Mouse (Mus musculus) gonadal fat pad, adult 2 months (tissue): Measurements from ENCODE around the gene Magi1. TPM values are rescaled to one million over a fixed set of nuclear protein-coding genes. Genes with fewer than 3 reads are reported as not detected.

Experiments used
- DNase-seq: peaks from one replicate; pipeline ENCODE4 v3.0.0-alpha.2; 2012; ENCODE audit warnings: low read depth
- polyA plus RNA-seq: library from polyadenylated mRNA; depleted of rRNA; stranded (reverse); fragments of >200 nt; gene quantifications from 2 replicates; pipeline ENCODE4 v1.2.3, GENCODE M21; 2012

Gene Magi1
- polyA plus RNA-seq, 1 experiment, result 6.0 TPM

DNA sequence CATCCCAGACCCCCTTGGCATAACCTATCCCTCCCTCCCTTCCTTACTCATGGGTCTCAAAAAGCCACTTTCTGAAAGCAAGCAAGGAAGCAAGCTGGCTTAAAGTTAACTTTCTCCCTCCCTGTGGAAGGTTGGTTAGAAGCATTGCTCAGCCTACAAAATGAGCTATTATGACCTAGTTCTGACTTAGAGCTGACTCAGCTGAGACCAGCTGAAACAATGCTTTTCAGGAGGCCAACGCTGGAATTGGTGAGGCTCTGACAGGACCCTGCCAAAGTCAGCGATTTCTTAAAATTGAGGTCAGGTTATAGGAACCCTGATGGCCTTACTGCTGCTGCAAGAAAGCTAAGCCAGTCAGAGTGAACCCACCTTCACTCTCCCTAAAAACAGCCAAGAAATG lies 386.2 kb downstream of the Magi1 start:
- DNase-seq, result no peak

DNA sequence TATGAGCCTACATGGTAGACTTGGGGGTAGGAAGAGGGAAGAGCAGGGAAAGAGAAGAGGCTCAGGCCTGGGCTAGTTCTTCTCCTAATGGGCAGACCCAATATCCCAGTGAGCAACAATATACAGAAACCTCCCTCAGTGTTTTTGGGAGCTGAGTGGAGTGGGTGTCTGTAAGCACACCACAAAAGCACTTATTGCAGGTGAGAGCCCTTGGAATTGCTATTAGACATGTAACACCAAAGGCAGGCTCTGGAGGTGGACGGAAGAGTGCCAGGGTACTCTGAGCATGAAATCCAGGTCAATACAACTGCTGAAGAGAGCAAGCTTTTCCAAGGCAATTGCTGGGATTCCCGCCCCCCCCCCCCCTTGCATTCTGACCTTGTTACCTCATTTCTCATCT lies 388.0 kb downstream of the Magi1 start:
- DNase-seq, result no peak

DNA sequence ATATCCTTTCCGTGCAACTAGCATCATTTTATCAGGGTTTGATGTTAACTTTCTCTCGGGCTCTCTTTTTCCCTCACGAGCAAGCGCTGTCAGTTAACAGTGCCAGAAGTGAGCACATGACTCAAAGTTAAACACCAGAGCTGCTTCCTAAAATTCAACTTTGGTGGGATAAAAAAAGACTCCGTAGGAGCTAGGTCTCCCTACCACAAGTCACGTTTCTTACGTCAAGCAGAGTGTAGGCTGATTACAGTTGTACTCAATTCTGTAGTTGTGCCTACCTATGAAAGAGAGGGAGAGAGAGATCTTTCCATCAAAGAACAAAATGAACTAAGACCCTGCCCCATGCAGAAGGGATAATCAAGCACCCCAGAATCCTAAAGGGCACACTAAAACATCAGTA lies 389.8 kb downstream of the Magi1 start:
- DNase-seq, result no peak

DNA sequence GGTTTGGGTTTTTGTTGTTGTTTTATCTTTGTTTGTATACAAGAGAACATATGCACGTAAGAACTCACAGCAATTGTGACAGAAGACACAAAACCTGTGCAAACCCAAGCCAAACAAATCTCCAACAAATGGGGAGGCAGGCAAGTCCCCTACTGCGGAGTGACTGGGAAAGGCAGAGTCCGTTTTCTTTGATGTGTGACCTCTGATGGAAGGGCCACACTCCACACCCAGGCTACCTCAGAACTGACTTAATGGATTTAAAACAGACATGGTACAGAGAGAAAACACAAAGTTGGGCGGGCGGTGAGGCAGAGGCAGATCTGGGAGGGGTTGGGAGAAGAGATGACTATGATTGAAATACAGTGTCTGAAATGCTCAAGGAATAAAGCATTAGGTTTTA lies 390.8 kb downstream of the Magi1 start:
- DNase-seq, result no peak

DNA sequence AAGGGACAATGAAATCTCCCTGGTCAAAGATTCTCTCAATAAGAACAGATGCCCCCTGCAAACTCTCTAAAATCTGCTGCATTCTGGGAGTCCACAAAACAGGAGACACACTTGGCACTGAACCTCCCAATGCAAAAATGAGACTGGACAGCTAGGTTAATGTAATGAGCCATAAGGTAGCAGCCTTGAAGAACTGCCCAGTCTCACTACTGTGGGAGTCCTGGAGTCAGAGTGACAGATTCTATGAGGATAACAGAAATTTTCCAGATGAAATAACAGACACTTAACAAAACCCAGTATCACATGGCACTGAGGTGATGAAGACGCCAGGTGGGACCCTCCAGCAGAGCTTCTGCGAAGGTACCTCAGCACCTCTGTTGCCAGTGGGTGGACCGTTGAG lies 393.7 kb downstream of the Magi1 start:
- no peak for DNase-seq

DNA sequence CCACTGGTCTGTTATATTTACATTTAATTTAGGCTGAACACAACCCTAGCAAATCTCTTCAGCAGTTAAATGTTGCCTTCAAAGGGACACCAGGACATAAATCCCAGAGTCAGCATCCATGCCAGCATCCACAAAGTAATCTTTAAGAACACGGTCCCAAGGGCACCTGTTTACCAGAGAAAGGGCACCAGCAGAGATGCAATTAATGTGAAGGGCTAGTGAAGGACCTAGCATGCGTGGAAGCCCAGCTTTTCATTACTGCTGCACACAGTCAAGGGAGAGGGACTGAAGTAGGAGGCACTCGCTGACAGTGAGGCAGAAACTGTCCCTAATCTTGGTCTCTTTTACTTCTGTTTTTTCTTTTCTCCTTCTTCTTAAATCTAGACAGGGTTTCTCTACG lies 406.4 kb downstream of the Magi1 start:
- no peak for DNase-seq

DNA sequence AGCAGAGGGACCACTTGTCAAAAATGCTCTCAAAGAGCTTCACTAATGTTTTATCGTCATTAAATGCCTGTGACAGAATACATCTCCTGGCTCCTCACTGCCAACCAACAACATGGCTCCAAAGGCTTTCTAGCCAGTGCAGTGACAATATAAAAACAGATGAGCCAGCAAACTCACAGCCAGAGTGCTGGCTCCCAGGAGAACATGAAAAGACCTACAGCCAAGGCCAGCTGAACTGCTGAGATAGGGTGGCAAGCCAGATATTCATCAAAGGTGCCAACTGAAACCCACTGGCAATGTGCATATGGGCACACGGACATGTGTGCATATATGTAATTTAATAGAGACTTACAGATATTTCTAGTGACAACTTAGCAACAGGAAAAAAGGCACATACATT lies 408.8 kb downstream of the Magi1 start:
- DNase-seq, result no peak

DNA sequence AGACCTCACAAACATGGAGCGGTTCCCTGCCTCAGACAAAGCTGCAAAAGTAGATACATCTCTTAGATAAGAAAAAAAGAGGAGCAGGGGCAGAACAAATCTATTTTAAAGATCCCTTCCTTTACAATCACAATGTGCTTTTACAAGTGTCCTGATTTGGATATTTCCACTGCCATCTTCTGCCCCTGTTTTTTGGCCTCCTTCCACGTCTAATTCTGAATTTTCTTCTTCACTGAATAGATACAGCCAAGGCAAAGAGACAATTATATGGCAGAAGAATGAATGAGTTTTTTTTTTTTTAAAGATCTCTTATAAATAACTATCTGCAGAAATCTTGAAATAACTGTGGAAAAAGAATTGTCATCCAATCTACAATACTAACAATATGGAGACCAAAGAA lies 409.3 kb downstream of the Magi1 start:
- DNase-seq, result no peak

DNA sequence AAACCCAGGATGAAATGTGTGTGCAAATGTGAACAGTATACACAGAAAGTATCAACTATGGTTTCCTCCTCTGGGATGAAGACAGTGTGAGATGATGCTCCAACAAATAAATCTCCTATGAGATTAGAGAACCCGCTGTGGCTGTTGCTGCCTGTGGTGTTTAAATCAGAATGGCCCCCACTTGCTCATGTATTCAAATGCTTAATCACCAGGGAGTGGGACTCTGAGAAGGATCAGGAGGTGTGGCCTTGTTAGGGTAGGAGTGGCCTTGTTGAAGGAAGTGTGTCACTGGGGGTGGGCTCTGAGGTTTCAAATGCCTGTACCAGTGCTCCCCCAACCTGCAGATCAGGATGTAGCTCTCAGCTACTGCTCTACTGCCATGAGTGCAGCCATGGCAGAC lies 410.2 kb downstream of the Magi1 start:
- DNase-seq, result no peak

DNA sequence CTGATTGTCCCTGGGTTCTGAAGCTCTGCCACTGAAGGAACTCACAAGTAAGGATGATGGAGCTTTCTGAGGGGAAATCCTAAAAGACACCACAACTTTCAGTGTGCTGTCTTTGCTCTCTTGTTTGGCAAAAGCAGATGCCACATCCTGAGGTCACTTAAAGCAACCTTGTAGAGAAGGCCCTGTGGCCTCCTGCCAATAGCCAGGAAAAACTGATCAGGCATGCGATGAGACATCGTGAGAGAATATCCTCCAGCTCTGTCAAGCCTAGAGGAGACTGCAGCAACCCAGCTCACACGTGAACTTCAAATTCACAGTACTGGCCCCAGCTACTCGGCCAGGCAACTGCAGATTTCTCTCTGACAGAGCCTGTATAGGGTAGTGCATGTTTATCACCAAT lies 412.2 kb downstream of the Magi1 start:
- DNase-seq, result no peak

DNA sequence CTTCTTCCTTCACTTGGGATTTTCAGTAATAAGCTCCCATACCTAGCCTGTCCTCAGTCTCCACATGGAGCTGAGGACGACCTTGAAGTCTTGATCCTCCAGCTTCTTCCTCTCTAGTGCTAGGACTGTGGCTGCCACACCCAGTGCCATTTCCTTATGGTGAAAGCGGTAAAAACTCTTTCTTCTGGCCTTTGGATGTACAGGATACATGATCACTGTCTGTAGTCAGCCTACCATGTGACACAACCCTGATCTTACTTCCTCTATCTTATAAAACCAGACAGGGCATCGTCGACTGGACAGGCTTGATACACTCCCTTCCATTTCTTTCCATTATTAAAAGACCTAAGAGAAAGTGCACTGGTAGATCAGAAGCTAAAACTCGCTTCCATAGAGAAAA lies 413.7 kb downstream of the Magi1 start:
- no peak for DNase-seq

DNA sequence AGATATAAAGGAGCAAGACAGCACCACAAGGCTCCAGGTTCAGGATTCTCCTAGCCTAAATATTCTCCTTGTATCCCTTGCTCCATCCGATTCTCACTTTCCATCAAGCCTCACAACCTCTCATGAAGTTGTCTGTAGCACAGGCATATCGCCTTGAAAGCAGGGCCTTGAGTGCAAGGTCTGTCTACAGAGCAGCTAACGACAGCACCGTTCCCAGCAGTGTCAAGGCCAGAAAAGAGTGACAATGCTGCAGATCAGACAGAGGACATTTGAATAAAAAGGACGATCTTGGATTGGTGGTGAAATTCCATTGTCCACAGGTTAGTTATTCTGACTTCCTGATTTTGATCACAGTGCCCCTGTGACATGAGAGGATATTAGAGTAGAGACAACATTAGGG lies 421.5 kb downstream of the Magi1 start:
- DNase-seq, result no peak

DNA sequence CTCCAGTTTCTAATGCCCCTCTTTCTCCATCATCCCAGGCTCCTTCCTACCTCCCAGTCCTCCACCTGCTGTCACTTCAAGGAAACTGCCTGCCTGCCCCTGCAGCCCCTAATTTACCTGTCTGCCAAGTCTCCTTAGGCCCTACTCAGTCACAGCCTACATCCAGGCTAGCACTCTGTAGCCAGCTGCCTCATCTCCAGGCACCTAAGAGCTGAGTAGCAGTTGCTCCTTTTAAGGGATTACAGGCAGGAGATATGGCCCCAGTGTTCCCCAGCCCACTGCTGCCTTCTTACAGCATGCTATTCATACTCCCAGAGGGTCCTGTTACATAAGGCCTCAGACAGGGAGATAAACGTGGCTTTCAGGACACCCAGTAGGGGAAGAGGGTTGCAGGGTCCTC lies 426.9 kb downstream of the Magi1 start:
- DNase-seq, result no peak

DNA sequence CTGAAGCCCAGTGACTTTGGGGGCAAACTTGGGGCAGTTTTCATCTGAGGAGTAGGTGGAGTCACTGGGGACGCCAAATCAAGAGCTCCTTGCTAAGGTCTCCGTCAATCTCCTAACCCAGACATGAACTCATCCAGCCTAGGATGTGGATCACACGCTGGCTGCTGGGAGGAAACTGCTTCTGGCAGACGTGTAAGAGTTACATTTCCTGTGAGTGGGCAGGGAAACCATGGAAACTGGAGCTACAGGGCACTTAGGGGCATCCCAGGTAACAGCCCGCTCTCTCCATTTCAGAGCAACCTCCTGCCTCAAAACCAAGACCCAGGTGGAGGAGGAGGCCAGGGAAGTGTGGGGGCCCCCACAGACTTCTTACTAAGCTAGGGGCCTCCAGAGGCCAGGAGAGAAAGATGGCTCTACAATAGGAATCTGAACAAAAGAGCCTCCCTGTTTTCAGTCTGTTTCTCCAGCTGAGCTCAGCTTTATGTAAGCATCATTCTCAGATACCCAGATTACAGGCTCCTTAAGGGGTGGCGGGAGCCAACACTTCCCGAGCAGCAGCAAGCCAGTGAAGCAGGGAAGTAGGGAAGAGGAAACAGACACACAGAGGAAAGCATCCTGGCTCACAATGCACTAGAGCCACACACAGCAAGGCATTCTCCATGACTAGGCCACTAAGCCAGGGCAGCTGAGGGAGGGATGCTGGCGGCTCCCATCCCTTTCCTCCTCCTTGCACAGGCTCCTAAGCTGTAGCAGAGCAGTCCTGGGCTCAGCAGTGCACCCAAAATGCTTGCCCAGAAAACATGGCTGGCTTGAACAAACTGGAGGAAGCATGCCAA lies 427.7 kb downstream of the Magi1 start:
- no peak for DNase-seq

DNA sequence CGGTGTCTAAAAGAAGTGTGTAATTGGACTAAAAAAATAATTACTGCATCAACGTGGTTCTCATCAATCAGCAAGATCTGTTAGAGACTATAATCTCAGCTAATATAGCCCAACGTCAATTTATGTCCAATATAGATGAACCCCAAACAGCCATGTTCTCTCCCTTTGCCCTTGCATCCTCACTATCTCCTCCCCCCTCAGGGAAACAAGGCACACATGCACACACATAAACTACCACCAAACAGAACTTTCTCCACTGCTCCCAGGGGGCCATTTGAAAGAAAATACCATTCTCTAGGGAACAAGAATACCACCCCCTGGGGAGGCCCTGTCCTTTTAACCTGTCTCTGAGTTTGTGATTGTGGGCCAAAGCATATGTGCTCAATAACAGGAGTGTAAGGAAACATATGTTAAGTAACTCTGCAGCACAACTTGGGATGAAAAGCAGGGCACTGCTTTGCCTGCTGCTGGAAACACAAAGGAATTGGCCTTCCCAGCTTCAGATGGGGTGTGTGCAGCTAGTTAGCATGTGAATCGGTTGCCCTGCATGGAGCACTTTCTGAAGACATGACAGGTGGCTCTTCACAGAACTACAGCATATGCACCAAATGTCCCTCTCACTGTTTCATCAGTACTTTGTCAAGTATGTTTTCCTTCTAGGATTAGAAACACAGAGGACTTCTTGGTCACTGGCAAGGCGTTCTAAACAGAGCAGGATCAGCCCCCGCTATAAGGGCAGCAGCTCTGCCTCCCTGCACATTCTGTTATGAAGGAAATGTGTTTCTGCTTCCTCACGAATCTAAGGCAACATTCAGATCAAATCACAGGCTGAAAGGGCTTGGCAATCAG lies 434.6 kb downstream of the Magi1 start:
- no peak for DNase-seq

DNA sequence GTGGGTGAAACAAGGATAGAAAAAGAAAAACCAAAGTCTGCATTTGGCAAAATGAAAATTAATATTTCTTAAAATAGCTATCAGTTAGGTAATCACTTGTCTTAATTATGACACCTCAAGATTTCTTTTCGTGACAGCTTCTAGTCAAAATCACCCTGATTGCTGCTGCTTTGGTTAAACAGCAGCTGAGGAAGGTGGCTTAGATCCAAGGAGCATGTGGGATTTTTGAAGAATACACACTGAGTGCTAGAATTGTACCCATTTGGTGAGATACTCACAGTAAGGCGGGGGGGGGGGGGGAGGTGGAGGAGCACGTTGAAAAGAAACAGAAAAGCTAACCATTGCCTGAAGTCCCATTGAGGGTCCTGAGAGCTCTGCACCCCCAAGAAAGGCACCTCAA lies 438.2 kb downstream of the Magi1 start:
- DNase-seq, result no peak

DNA sequence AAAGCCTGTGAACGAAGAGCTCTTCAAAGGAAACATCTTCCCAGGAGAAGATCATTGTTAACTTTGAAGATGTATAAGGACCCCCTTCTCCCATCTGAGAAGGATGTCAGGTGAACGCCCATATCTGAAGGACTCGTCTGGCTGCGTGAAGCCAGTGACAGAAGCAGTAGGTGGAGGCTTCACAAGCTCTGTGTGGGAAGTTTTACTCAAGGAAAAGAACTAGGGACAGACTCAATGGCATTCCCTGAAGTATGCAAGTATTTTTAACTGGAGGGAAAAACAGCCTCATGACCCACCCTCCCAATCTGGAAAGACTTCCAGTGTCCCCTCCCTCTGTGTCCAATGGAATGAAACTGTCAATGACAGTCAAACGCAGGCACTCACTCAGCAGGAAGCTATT lies 438.6 kb downstream of the Magi1 start:
- no peak for DNase-seq

DNA sequence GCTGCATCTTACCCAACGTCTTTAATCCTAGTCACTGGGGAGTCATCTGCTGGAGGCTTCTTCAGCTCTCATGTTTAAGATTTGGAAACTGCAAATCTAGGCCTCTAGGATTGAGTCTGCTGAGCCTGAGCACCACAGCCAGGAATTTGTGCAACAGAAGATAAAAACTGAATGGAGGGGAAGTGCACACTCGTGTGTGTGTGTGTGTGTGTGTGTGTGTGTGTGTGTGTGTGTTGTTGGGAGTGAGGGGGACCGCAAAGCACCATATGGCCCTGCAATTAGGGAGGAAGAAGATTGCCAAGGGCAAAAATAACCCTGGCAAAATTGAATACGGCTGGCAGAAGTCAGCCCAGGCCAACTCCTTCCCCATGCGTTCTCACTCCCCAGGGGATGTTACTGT lies 439.1 kb downstream of the Magi1 start:
- no peak for DNase-seq

DNA sequence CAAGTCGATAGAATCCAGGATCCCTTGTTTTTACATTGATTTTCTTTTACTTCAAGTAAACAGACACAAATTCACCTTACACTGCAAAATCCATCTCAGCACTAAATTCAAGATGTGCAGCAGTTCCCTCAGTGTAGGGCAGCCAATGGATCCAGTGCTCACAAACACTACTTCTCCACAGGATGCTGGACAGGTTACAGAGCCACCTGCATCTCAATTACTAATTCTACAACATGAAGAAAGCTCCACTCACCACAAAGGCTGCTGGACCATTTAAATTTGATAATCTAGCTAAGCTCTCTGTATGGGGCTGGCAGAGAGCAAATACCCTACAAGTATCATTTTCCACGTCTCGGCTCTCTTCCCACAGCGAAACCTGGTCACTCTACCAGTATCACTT lies 445.3 kb downstream of the Magi1 start:
- DNase-seq, result no peak

DNA sequence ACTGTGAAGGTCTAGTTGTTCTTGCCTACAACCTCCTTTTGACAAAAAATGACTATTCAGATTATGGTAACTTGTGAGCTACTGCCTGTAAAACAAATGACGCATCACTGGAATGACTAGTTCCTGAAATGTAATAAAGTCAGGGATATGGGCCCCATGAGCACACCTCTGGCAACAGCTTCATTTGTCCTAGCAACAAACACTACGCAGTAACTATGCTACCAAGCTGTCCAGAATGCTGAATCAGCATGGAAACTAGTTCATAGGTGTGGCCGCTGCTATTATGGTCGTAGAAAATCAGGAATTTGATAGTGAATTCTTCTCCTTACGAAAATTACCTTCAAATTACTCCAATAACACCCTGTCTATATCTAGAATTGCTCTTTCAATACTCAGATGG lies 447.1 kb downstream of the Magi1 start:
- DNase-seq, result no peak

DNA sequence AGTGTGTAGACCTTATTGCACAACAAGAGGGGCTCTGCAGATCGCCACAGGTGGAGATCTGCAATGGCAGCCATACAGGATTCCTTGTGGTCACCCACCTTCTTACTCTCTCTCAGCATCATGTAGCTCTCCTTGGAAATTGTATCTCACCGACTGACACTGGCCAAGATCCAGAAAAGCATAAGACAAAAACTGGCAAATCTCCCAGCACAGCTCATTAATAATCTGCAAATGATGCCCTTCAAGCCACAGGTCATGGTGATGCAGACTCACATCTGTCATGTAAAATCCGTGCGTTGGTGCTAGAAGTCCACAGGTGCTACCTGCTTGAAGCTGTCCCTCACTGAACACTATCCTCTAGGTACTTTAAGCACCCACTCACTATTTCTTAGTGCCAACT lies 448.5 kb downstream of the Magi1 start:
- DNase-seq, result no peak

DNA sequence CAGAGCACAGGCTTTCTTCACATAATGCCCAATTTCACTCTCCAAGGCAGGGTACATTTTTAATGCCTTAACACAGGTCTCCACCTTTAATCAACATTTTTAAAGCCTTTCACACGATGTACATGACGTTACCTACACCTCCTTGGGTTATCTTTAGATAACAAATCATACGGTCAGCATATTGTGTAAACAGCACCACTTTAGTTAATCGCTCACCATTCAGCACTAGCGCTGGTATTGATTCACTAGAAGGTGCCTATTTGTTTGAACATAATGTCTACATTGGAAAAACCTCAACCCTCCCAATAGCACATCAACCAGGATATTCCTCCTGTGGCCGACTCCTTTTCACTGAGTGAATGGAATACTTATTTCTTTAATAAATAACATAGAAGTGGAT lies 455.5 kb downstream of the Magi1 start:
- DNase-seq, result no peak

DNA sequence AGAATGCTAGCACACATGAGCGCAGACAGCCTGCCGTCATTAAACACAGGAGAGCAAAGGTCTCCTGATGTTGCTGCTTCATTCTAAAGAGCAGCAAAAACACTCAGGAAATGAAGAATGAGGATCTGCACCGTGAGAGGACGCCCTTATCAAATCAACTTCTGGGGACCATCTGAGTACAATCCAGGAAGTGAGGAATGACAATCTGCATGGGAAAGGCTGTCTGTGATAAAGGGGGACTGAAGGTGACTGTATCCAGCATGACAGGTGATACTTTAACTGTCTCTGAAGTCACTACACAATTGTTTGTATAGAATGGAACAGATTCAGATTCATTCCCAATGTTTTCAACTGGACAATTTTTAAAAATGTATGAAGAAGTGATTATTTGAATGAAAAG lies 456.8 kb downstream of the Magi1 start:
- no peak for DNase-seq
